Mouse (Mus musculus) midbrain, postnatal 0 days (tissue): ENCODE data around the gene Ifnl3. TPM values are rescaled to one million over a fixed set of nuclear protein-coding genes. Genes with fewer than 3 reads are reported as not detected.
A peak's percentile ranks its signal among the peaks of the same experiment; 100 is the strongest.
"Not testable (repeated sequence)": the region's sequence is repeated elsewhere in the genome, so short reads cannot be mapped to it uniquely, and the experiment has no call there.

Experiments used
- ATAC-seq: fragments of 200-750 bp; cut with Nextera tagmentation; 2 replicates; pipeline ENCODE4 v1.8.0; 2017; ENCODE audit warnings: moderate number of reproducible peaks, mild to moderate bottlenecking, moderate TSS enrichment, moderate library complexity; ENCODE audit not compliant: low FRiP score
- DNase-seq: peaks from one replicate; pipeline ENCODE4 v3.0.0-alpha.2; 2015; ENCODE audit warnings: low spot score
- H3K27ac ChIP-seq: fragments of 300-500 bp; sonication (generic); 2 replicates; pipeline ENCODE4 v1.5.1; 2014; ENCODE audit warnings: low read depth, mild to moderate bottlenecking, low read length, mixed read lengths
- H3K27me3 ChIP-seq: fragments of 300-500 bp; sonication (generic); 2 replicates; pipeline ENCODE4 v1.6.1; 2014; ENCODE audit warnings: low read length, control low read depth, mixed read lengths; ENCODE audit not compliant: insufficient read depth
- H3K36me3 ChIP-seq: fragments of 300-500 bp; sonication (generic); 2 replicates; pipeline ENCODE4 v1.6.1; 2014; ENCODE audit warnings: low read length, control low read depth, mixed read lengths; ENCODE audit not compliant: insufficient read depth
- H3K4me1 ChIP-seq: fragments of 300-500 bp; sonication (generic); 2 replicates; pipeline ENCODE4 v1.6.1; 2014; ENCODE audit warnings: mild to moderate bottlenecking, control low read depth, antibody characterized with exemption, low read length, mixed read lengths; ENCODE audit not compliant: insufficient read depth
- H3K4me2 ChIP-seq: fragments of 300-500 bp; sonication (generic); 2 replicates; pipeline ENCODE4 v1.6.1; 2014; ENCODE audit warnings: low read depth, mild to moderate bottlenecking, low read length, mixed read lengths; ENCODE audit not compliant: poor library complexity, severe bottlenecking
- H3K4me3 ChIP-seq: fragments of 300-500 bp; sonication (generic); 2 replicates; pipeline ENCODE4 v1.5.1; 2014; ENCODE audit warnings: low read depth, mild to moderate bottlenecking, low read length, moderate library complexity
- H3K9ac ChIP-seq: fragments of 300-500 bp; sonication (generic); replicated peaks from 2 replicates; pipeline ENCODE4 v1.6.1; 2014; ENCODE audit warnings: mild to moderate bottlenecking, low read length, moderate library complexity, mixed read lengths; ENCODE audit not compliant: poor library complexity, severe bottlenecking
- H3K9me3 ChIP-seq: fragments of 300-500 bp; sonication (generic); 2 replicates; pipeline ENCODE4 v1.6.1; 2016; ENCODE audit warnings: low read length, control low read depth
- CTCF ChIP-seq: IDR thresholded peaks from 2 replicates; pipeline ENCODE4 v1.5.1; 2016; ENCODE audit warnings: antibody characterized with exemption, mild to moderate bottlenecking
- WGBS: fragments of 180-500 bp; shearing (Covaris S2); extraction: QIAGEN DNeasy Blood & Tissue Kit; methylation state at CpG from one replicate; pipeline ENCODE4 v1.1.7; 2014; 5-methylcytosine and 5-hydroxymethylcytosine counted together
- polyA plus RNA-seq: library from polyadenylated mRNA; unstranded; fragments of >200 nt; fragmentation: Nextera tagmentation; extraction: Ambion mirVana; gene quantifications from 2 replicates; pipeline ENCODE4 v1.2.1, GENCODE M21; 2015
- total RNA-seq: library from RNA; depleted of rRNA; stranded (reverse); fragments of >200 nt; gene quantifications from 2 replicates; pipeline ENCODE4 v1.2.3, GENCODE M21; 2014

Ifnl3 gene
- total and polyA plus RNA-seq, 2 experiments from 2014 or later, result not detected

GRCm38 (mm10) chr7:28511441-28511840, 11.2 kb upstream of the Ifnl3 start:
- Histone ChIP-seq H3K4me1 (no peaks in the 10 kb centered on the region), H3K4me2 (no peak overlapping the region), H3K4me3 (no peak overlapping the region), H3K36me3 (no peaks in the 10 kb centered on the region), H3K27ac (no peak overlapping the region), H3K9ac (no peak overlapping the region), H3K9me3 (no peaks in the 10 kb centered on the region), H3K27me3 (no peaks in the 10 kb centered on the region)
- 67% methylated on average over 8 of the region's 8 CpGs for WGBS
- no peak for DNase-seq
- TF ChIP-seq CTCF, result no peak
- no peak for ATAC-seq

DNA sequence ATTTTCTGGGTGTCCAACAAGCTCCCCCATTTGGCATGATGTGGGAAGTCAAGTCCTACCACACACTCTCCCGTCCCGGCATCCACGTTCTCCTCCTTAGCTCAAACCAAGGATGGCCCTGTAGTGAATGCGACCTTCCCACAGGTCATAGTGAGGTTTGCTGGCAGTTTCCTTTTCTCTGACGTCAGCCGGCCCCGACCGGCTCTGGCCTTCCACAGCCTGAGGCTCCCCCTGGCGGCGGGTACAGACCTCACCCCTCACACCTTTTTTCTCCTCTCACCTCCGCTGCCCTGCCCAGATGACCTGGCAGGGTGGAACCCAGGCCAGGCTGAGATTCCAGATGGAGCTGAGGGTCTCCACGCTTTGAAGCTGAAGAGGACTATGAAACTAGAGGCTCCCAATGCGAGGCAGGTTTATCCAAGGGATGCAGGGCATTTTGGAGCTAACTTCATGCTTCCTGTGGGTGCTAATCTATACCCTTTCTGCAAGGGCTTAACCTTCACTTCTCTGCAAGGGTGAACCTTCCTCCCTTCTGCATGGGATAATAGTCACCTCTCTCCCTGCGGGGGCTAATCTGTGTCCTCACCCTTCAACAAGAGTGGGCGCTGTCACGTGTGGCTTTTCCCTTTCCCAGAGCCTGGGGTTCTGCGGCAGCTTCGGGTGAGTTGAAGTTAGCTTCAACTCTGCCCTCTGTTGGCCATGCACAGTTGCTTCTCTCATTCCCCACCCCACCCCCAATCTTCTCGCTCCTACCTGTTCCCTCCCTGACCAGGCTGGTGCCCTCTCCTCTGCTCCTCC, 5.5 kb downstream of the Ifnl3 start:
- DNase-seq, result peak; percentile 58
- 8% methylated on average over 19 of the region's 19 CpGs for WGBS
- peak; percentile 69 for TF ChIP-seq CTCF
- H3K27ac ChIP-seq, result no peak overlapping the region
- no peaks in the 10 kb centered on the region for H3K9me3 ChIP-seq
- peaks cover 3% of the 10 kb centered on the region; the same call in 1 of the 2 replicates for H3K27me3 ChIP-seq
- H3K9ac ChIP-seq, result no peak overlapping the region
- no peaks in the 10 kb centered on the region for H3K36me3 ChIP-seq
- H3K4me3 ChIP-seq, result no peak overlapping the region
- no peak overlapping the region for H3K4me2 ChIP-seq
- ATAC-seq, result no peak
- H3K4me1 ChIP-seq, result no peaks in the 10 kb centered on the region

DNA sequence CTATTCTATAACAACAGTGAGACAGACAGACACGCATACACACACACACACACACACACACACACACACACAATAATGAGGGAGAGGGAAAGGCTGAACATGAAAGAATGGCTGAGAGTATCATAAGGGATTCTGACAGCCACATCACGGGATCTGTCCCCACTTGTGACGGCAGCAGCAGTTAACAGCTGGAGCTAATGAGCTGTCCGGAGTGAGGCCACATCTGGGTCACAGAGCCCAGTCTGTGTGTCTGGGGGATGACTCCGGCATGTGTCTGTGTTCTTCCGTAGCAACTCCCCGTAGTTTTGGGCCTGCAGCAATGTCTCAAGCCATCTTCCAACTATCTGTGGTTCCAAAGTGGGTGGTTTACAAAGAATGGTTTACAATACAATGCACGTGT, 9.4 kb downstream of the Ifnl3 start:
- DNase-seq (no peak), ATAC-seq (no peak)
- H3K27me3 ChIP-seq, result peaks cover 3% of the 10 kb centered on the region; the same call in 1 of the 2 replicates
- no peak overlapping the region for H3K9ac ChIP-seq
- TF ChIP-seq CTCF, result no peak
- no peaks in the 10 kb centered on the region for H3K4me1 ChIP-seq
- no peak overlapping the region for H3K27ac ChIP-seq
- H3K4me3 ChIP-seq, result no peak overlapping the region
- no peaks in the 10 kb centered on the region for H3K36me3 ChIP-seq
- H3K4me2 ChIP-seq, result no peak overlapping the region
- WGBS, result 71% methylated on average over 8 of the region's 8 CpGs
- no peaks in the 10 kb centered on the region for H3K9me3 ChIP-seq

- not testable (repeated sequence) for DNase-seq, H3K27ac ChIP-seq, H3K9me3 ChIP-seq, H3K9ac ChIP-seq, H3K36me3 ChIP-seq, H3K27me3 ChIP-seq, H3K4me2 ChIP-seq, H3K4me3 ChIP-seq, ATAC-seq, H3K4me1 ChIP-seq
- 95% methylated on average over 6 of the region's 6 CpGs for WGBS
Observed at GRCm38 (mm10) chr7:28538886-28539285, 16.2 kb downstream of the Ifnl3 start.

DNA sequence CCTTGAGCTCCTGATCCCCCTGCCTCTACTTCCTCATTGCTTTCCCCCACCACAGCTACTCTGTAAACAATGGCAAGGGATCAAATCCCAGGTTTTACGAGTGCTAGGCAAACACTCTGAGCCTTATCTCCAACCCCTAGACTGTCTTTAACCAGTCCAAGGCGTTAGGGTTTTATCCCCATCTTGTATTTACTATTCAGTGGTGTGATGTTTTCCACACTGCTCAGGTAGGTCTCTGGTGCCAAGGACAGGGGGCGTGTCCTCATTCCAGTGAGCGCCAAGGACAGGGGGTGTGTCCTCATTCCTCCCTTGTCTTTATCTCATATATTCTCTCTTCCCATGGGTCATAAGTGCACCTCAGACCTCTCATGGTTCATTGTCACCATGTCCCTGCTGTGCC, 17.9 kb downstream of the Ifnl3 start, which contains the start of gene Sycn:
Sycn (plus strand) TSS at position 360 of the 400 bp plus-strand sequence.
- no peak for ATAC-seq

DNA sequence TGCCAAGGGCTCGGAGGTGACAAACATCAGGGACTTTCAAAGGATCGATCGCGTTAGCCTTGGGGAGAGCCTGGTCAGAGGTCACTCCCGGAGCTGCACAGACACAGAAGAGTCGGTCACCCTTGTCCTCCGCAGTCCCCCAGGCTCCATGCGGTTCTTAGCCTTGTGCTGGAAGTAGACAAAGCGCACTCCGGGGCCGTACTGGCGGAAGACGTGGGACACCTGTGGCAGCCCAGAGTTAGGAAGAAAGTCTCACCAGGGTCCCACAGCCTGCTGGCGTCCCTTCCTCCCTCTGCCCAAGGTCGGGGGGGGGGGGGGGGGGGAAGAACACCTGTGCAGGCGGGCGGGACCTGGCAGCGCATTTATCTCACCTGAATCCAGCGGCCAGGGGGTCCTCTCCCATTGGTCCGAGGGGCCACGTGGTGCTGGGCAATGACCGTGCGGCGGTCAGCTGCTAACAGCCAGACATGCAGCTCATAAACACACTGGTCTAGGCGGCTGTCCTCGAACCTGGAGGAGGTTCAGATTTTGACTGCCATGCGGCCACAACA, 21.5 kb downstream of the Ifnl3 start:
- Histone ChIP-seq H3K36me3 (no peaks in the 10 kb centered on the region), H3K27ac (no peak overlapping the region), H3K4me1 (0 out of 2 replicates have a peak, but pooled peaks cover 2% of the 10 kb centered on the region), H3K9ac (no peak overlapping the region; the same call in 1 of the 2 replicates), H3K4me2 (peak overlapping the region; percentile 50), H3K27me3 (peaks cover 38% of the 10 kb centered on the region), H3K9me3 (no peaks in the 10 kb centered on the region), H3K4me3 (peak overlapping the region; percentile 25)
- WGBS, result 5% methylated on average over 23 of the region's 27 CpGs
- ATAC-seq (peak; percentile 42; the same call in 1 of the 2 replicates), DNase-seq (no peak)
- TF ChIP-seq CTCF, result no peak

More for the DNA sequence above, 17.9 kb downstream of the Ifnl3 start, which contains the start of gene Sycn:
- H3K4me1 ChIP-seq, result no peaks in the 10 kb centered on the region
- H3K4me2 ChIP-seq, result no peak within 1 kb of the TSS
- no peak within 1 kb of the TSS for H3K27ac ChIP-seq
- H3K27me3 ChIP-seq, result peaks cover 15% of the 10 kb centered on the region; the same call in 1 of the 2 replicates
- no peak for DNase-seq
- no peak within 1 kb of the TSS for H3K4me3 ChIP-seq
- no peak for TF ChIP-seq CTCF
- WGBS, result 80% methylated on average over 4 of the region's 4 CpGs
- H3K36me3 ChIP-seq, result no peaks in the 10 kb centered on the region
- no peak within 1 kb of the TSS for H3K9ac ChIP-seq
- no peaks in the 10 kb centered on the region for H3K9me3 ChIP-seq
